Comparison of ENCODE assay signal across 8 mouse cellular contexts in the genomic region with DNA sequence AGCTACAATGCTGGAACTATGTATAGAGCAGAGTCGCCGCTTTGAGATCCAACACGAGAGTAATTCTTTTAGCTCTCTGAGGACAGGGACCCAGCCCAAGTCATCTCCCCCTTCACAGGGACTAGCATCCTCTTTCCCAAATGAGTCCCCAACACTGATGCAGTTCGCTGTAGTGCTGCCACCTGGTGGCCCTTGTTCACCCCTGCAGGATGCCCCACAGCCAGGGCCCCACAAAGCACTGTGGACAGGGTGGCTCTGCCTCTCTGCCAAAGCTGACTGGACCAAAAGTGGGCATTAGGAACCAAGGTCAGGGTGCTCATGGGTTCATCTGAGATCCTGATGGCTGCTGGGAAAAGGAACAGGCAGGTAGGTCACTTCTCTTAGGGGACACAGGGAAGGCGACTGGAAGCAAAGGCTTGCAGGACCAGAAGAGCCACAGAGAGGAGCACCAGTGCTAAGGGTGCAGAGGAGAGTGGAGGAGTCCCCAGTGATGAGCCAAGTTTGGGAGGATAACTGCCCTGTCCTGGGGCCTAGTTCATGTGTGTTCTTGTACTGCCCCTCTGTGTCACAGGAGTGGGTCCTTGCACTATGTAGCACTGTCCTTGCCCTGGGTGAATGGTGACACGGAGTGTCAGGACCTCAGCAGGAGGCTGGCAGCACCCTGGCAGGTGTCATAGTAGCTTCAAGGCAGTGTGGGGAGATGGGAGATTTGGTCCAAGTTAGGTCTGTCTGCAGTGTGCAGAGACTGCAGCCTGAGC. TPM values are rescaled to one million over a fixed set of nuclear protein-coding genes. Genes with fewer than 3 reads are reported as not detected.
DNase-seq lines count a peak whose midpoint lies in the region; ATAC-seq and TF ChIP-seq lines count a peak whose summit lies in the region.
"Had no signal": no experiment of that assay in that cellular context is flagged by ENCODE, and none has a peak within 500 bp of the region (broad histone marks: within the 10 kb centered on the region; RNA-seq: fewer than 3 reads in every experiment).

No protein-coding gene starts in this region.

- ATAC-seq in forebrain, embryonic 14.5 days, result peak; percentile 64; the same call in 1 of the 2 replicates
- ATAC-seq in lung, postnatal 0 days, result peak; percentile 29; the same call in 1 of the 2 replicates

- H3K4me3 ChIP-seq in bone marrow macrophage, adult 2 months (ENCODE audit: insufficient read depth, low read length), result no peak overlapping the region
- no peak overlapping the region for H3K4me3 ChIP-seq in forebrain, embryonic 14.5 days (ENCODE audit: low read depth, low read length)
- no peak overlapping the region for H3K4me3 ChIP-seq in lung, postnatal 0 days (ENCODE audit: low read depth, low read length)
- H3K4me3 ChIP-seq: heart, embryonic 13.5 days had no signal

- TF ChIP-seq EP300 in lung, postnatal 0 days (IDR thresholded peaks at IDR 0.05), result no peak

- peak; percentile 59; the same call in 1 of the 2 replicates for TF ChIP-seq CTCF in bone marrow macrophage, adult 2 months (IDR thresholded peaks at IDR 0.05; ENCODE audit: low read depth, low read length)
- peak; percentile 88 for TF ChIP-seq CTCF in lung, postnatal 0 days (IDR thresholded peaks at IDR 0.05)

- H3K9me3 ChIP-seq in forebrain, embryonic 14.5 days (replicated peaks; ENCODE audit: control insufficient read depth, low read length), result no peaks in the 10 kb centered on the region
- no peaks in the 10 kb centered on the region for H3K9me3 ChIP-seq in lung, postnatal 0 days (ENCODE audit: low read length)
- H3K9me3 ChIP-seq: heart, embryonic 13.5 days had no signal

- H3K27me3 ChIP-seq in forebrain, embryonic 14.5 days (replicated peaks; ENCODE audit: control insufficient read depth, insufficient read depth, low read length), result no peaks in the 10 kb centered on the region
- no peaks in the 10 kb centered on the region for H3K27me3 ChIP-seq in lung, postnatal 0 days (replicated peaks; ENCODE audit: insufficient read depth, low read length)
- H3K27me3 ChIP-seq: heart, embryonic 13.5 days had no signal

- peak; percentile 52 for DNase-seq in 416B (ENCODE audit: low read depth)
- DNase-seq in B cell, adult 2 months, result peak; percentile 74 to 76
- peak; percentile 65 for DNase-seq in forebrain, embryonic 14.5 days (ENCODE audit: low spot score)
- peak; percentile 59 for DNase-seq in kidney, adult 9 months
- DNase-seq in lung, postnatal 0 days (ENCODE audit: low spot score), result peak; percentile 37
- peak; percentile 81 for DNase-seq in retina, embryonic 14.5 days (ENCODE audit: low spot score)

- H3K4me2 ChIP-seq in forebrain, embryonic 14.5 days (ENCODE audit: low read length), result no peak overlapping the region
- no peak overlapping the region for H3K4me2 ChIP-seq in lung, postnatal 0 days (replicated peaks; ENCODE audit: low read depth, low read length)
- H3K4me2 ChIP-seq: heart, embryonic 13.5 days had no signal

- TF ChIP-seq POLR2A in bone marrow macrophage, adult 2 months (IDR thresholded peaks at IDR 0.05; ENCODE audit: borderline replicate concordance, low read depth, low read length), result no peak

- no peak overlapping the region for H3K9ac ChIP-seq in forebrain, embryonic 14.5 days (ENCODE audit: low read length)
- H3K9ac ChIP-seq in lung, postnatal 0 days (replicated peaks; ENCODE audit: low read depth), result no peak overlapping the region
- H3K9ac ChIP-seq: heart, embryonic 13.5 days had no signal

- 51% methylated on average over 6 of the region's 6 CpGs for whole genome bisulfite sequencing in forebrain, embryonic 14.5 days
- 52% methylated on average over 6 of the region's 6 CpGs for WGBS in lung, postnatal 0 days

- peaks cover 45% of the 10 kb centered on the region for H3K36me3 ChIP-seq in forebrain, embryonic 14.5 days (ENCODE audit: control insufficient read depth, insufficient read depth, low read length)
- peaks cover 12% of the 10 kb centered on the region for H3K36me3 ChIP-seq in lung, postnatal 0 days (ENCODE audit: insufficient read depth, low read length)

- no peak overlapping the region for H3K27ac ChIP-seq in bone marrow macrophage, adult 2 months (ENCODE audit: insufficient read depth, low read depth, low read length)
- H3K27ac ChIP-seq in forebrain, embryonic 14.5 days (ENCODE audit: low read depth, low read length), result no peak overlapping the region
- H3K27ac ChIP-seq in lung, postnatal 0 days (ENCODE audit: low read length), result no peak overlapping the region
- H3K27ac ChIP-seq: heart, embryonic 13.5 days had no signal

- no peaks in the 10 kb centered on the region for H3K4me1 ChIP-seq in bone marrow macrophage, adult 2 months (ENCODE audit: control insufficient read depth, insufficient read depth, low read length)
- peaks cover 4% of the 10 kb centered on the region; the same call in 1 of the 2 replicates for H3K4me1 ChIP-seq in forebrain, embryonic 14.5 days (ENCODE audit: control insufficient read depth, insufficient read depth, low read length)
- H3K4me1 ChIP-seq in lung, postnatal 0 days (ENCODE audit: insufficient read depth, low read depth, low read length), result no peaks in the 10 kb centered on the region; the same call in 1 of the 2 replicates

RNA-seq across cellular contexts. Expression of gene Pink1, which starts 7.4 kb away (rescaled TPM):
- 79.8 and 87.1 TPM in 2 replicates for polyA plus RNA-seq in bone marrow macrophage, adult 2 months (2012; ENCODE audit: insufficient read depth, insufficient read length, missing spikeins)
- 42.2 and 47.6 TPM in 2 replicates for polyA plus RNA-seq in forebrain, embryonic 14.5 days (2014; fragmentation: Nextera tagmentation; extraction: Ambion mirVana)
- polyA plus RNA-seq in lung, postnatal 0 days (2015; fragmentation: Nextera tagmentation; extraction: Ambion mirVana), result 129 and 144 TPM in 2 replicates

RNA-seq across cellular contexts. Expression of gene Ddost, which starts 14.2 kb away (rescaled TPM):
- polyA plus RNA-seq in bone marrow macrophage, adult 2 months (2012; ENCODE audit: insufficient read depth, insufficient read length, missing spikeins), result 112 and 119 TPM in 2 replicates
- polyA plus RNA-seq in forebrain, embryonic 14.5 days (2014; fragmentation: Nextera tagmentation; extraction: Ambion mirVana), result 182 and 192 TPM in 2 replicates
- polyA plus RNA-seq in lung, postnatal 0 days (2015; fragmentation: Nextera tagmentation; extraction: Ambion mirVana), result 184 and 195 TPM in 2 replicates

RNA-seq across cellular contexts. Expression of gene Cda, which starts 49.1 kb away (rescaled TPM):
- not detected in 2 replicates for polyA plus RNA-seq in bone marrow macrophage, adult 2 months (2012; ENCODE audit: insufficient read depth, insufficient read length, missing spikeins)
- polyA plus RNA-seq in forebrain, embryonic 14.5 days (2014; fragmentation: Nextera tagmentation; extraction: Ambion mirVana), result 2.2 and 2.3 TPM in 2 replicates
- 15.6 and 16.0 TPM in 2 replicates for polyA plus RNA-seq in lung, postnatal 0 days (2015; fragmentation: Nextera tagmentation; extraction: Ambion mirVana)
